Mouse (Mus musculus) heart, embryonic 12.5 days (tissue): ENCODE measurements around the gene Pitpnc1. TPM values are rescaled to one million over a fixed set of nuclear protein-coding genes. Genes with fewer than 3 reads are reported as not detected.

Source experiments
- ATAC-seq: fragments of 200-750 bp; cut with Nextera tagmentation; 2 replicates; pipeline ENCODE4 v1.8.0; 2017; ENCODE audit warnings: moderate TSS enrichment, moderate library complexity; ENCODE audit not compliant: insufficient number of reproducible peaks, low FRiP score
- H3K27ac ChIP-seq: fragments of 300-500 bp; sonication (generic); 2 replicates; pipeline ENCODE4 v1.5.1; 2016; ENCODE audit warnings: mild to moderate bottlenecking, moderate library complexity; ENCODE audit not compliant: poor library complexity, severe bottlenecking
- H3K27me3 ChIP-seq: fragments of 300-500 bp; sonication (generic); replicated peaks from 2 replicates; pipeline ENCODE4 v1.6.1; 2016; ENCODE audit warnings: mild to moderate bottlenecking, moderate library complexity
- H3K36me3 ChIP-seq: fragments of 300-500 bp; sonication (generic); 2 replicates; pipeline ENCODE4 v1.6.1; 2016; ENCODE audit warnings: mild to moderate bottlenecking, moderate library complexity
- H3K4me1 ChIP-seq: fragments of 300-500 bp; sonication (generic); replicated peaks from 2 replicates; pipeline ENCODE4 v1.6.1; 2016; ENCODE audit warnings: mild to moderate bottlenecking
- H3K4me2 ChIP-seq: fragments of 300-500 bp; sonication (generic); 2 replicates; pipeline ENCODE4 v1.6.1; 2016; ENCODE audit warnings: mild to moderate bottlenecking, moderate library complexity
- H3K4me3 ChIP-seq: fragments of 300-500 bp; sonication (generic); 2 replicates; pipeline ENCODE4 v1.5.1; 2016; ENCODE audit warnings: mild to moderate bottlenecking
- H3K9ac ChIP-seq: fragments of 300-500 bp; sonication (generic); 2 replicates; pipeline ENCODE4 v1.6.1; 2016; ENCODE audit warnings: mild to moderate bottlenecking, moderate library complexity
- H3K9me3 ChIP-seq: fragments of 300-500 bp; sonication (generic); replicated peaks from 2 replicates; pipeline ENCODE4 v1.6.1; 2016; ENCODE audit warnings: mild to moderate bottlenecking, moderate library complexity
- WGBS: fragments of 180-500 bp; shearing (Covaris S2); methylation state at CpG from one replicate; pipeline ENCODE4 v1.1.7; 2016; 5-methylcytosine and 5-hydroxymethylcytosine counted together
- polyA plus RNA-seq: library from polyadenylated mRNA; unstranded; fragments of >200 nt; fragmentation: Nextera tagmentation; extraction: Ambion mirVana; gene quantifications from 2 replicates; pipeline ENCODE4 v1.2.1, GENCODE M21; 2016

The Pitpnc1 gene
- polyA plus RNA-seq, 1 experiment from 2014 or later, result 8.2 TPM

DNA sequence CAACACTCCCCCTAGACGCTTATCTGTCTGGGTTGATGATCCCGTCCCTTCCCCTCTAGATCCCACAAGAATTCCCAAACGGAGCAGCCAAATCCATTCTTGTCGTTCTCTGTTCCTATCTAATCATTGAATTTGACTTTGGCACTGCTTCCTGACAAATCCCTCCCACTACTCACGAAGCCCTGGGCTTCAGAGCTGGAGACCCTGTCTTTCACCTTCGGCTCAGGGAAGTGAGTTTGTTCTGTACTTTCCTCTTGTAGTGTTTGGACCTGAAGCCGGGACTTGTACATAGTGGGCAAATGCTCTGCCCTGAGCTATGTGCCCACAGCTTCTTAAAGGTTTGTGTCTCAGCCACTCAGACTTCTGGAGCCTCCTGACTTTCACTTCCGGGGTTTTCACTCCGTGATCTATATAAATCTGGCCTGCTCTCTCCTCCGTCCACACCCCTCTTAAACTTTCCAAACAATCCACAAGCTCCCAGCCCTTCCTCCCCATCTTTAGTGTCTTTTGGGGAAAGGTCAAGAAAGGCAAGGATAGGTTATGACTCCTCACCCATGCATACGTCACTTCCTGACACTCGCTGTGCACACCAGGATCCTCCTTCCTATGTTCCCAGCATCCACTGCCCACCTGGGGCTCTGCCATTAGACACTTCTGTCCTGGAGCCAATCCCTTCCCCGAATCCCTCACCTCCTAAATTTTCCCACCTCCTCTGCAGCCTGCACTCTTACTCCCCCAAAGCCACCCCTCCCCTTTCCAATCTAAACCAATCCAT, 104.4 kb downstream of the Pitpnc1 start:
- no peak for ATAC-seq
- Histone ChIP-seq H3K27me3 (no peaks in the 10 kb centered on the region), H3K4me2 (no peak overlapping the region), H3K4me1 (peaks cover 10% of the 10 kb centered on the region; the same call in 1 of the 2 replicates), H3K9ac (no peak overlapping the region), H3K36me3 (no peaks in the 10 kb centered on the region), H3K4me3 (no peak overlapping the region), H3K9me3 (no peaks in the 10 kb centered on the region), H3K27ac (no peak overlapping the region)
- 52% methylated on average over 13 of the region's 13 CpGs for WGBS

GRCm38 (mm10) chr11:107358695-107359094, 111.8 kb downstream of the Pitpnc1 start:
- no peak for ATAC-seq
- H3K9ac ChIP-seq, result no peak overlapping the region
- no peaks in the 10 kb centered on the region for H3K36me3 ChIP-seq
- no peak overlapping the region for H3K4me3 ChIP-seq
- no peaks in the 10 kb centered on the region for H3K9me3 ChIP-seq
- WGBS, result 73% methylated on average over 5 of the region's 5 CpGs
- H3K4me1 ChIP-seq, result peaks cover 28% of the 10 kb centered on the region
- H3K4me2 ChIP-seq, result no peak overlapping the region
- no peak overlapping the region for H3K27ac ChIP-seq
- H3K27me3 ChIP-seq, result no peaks in the 10 kb centered on the region

DNA sequence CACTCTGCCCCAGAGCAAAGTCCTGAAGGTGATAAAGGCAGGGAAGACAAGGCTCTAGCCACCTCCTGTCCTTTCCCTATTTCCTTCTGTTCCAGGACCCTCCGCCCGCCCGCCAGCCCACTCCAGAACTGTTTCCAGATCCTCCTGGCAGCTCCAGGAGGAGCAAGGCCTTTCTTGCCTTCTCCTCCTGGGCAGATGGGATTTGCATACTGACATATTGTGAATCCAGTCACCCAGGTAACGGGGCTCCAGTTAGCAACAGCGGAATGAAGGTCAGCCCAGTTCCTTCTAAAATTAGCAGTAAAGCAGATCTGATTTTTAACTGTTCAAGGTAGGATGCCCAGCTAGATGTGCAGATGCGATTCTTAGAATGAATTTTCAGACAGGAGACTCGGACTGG, 114.3 kb downstream of the Pitpnc1 start:
- Histone ChIP-seq H3K9ac (no peak overlapping the region), H3K4me2 (no peak overlapping the region), H3K27ac (no peak overlapping the region), H3K36me3 (no peaks in the 10 kb centered on the region), H3K4me1 (peaks cover 36% of the 10 kb centered on the region), H3K27me3 (no peaks in the 10 kb centered on the region), H3K9me3 (no peaks in the 10 kb centered on the region), H3K4me3 (no peak overlapping the region)
- ATAC-seq, result no peak
- 79% methylated on average over 7 of the region's 7 CpGs for WGBS

DNA sequence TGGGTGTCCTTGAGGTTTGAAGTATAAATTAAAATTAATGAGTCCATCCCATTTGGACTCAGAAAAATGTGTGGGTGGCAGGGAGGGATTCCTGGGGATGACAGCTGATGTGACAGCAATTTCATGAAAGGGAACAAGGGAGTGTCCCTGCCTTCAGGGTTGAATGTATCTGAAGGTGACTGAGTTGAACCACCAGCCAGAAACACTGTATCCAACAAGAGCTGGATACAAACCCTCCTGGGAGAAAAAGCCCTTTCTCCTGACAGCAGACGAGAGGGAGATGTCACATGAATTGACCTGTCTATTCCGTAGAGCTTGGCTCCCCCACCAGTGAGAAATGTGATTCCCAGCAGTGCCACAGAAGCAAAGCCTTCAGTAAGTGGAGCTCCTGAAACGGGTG, 115.0 kb downstream of the Pitpnc1 start:
- 72% methylated on average over 3 of the region's 3 CpGs for WGBS

DNA sequence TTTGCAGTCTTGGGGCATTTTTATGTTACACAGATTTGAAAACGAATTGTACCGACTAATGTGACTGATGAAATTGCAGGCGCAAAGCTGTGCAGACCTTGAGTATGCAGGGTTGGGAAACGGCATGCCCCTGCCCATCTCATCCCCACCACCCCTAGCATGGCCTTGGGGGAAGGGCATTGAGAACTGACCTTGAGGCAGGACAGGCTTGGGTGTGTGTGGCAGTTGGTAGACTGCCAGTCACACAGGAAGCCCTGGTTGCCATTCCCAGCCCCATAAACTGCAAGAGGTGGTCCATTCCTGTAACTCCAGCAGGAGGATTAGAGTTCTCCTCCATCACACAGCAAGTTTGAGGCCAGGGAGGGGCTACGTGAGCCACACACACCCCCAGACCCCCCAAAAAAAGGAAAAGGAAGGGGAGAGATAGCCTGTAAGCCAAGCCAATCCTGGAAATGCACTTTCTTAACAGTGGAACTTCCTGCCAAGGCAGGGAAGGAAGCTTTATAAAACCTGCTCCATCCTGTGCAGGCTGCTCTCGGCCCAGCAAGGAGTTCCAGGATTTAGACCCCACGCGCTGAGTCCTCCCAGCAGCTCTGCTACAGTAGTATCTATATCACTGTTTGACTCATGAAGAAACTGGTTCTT, 115.9 kb downstream of the Pitpnc1 start:
- WGBS, result 71% methylated on average over 8 of the region's 8 CpGs
- Histone ChIP-seq H3K27ac (peak overlapping the region; percentile 25; the same call in 1 of the 2 replicates), H3K4me3 (no peak overlapping the region), H3K36me3 (no peaks in the 10 kb centered on the region), H3K4me1 (peaks cover 36% of the 10 kb centered on the region), H3K9me3 (no peaks in the 10 kb centered on the region), H3K27me3 (no peaks in the 10 kb centered on the region), H3K9ac (no peak overlapping the region), H3K4me2 (no peak overlapping the region)
- peak; percentile 59 for ATAC-seq

More for the DNA sequence above, 115.0 kb downstream of the Pitpnc1 start:
- no peak overlapping the region for H3K27ac ChIP-seq
- no peaks in the 10 kb centered on the region for H3K9me3 ChIP-seq
- no peaks in the 10 kb centered on the region for H3K36me3 ChIP-seq
- H3K4me2 ChIP-seq, result no peak overlapping the region
- no peaks in the 10 kb centered on the region for H3K27me3 ChIP-seq
- H3K4me3 ChIP-seq, result no peak overlapping the region
- H3K9ac ChIP-seq, result no peak overlapping the region
- no peak for ATAC-seq
- peaks cover 36% of the 10 kb centered on the region for H3K4me1 ChIP-seq

DNA sequence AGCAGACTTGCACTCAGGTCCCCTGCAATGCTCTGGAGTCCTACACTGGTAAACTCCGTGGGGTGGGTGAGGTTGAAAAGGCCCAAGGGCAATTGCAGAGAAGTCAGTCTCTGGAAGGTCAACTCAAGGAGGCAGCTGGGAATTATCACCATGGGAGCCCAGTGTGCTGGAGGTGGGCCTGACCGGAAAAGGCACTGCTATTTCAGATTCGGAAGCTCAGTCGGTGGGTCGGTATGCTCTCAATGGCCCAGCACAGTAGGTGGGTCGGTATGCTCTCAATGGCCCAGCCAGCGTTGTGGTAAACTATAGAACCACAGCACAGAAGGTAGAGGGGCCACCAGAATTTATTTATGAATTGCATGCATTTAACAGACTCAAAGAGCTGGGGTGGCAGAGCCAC, 117.9 kb downstream of the Pitpnc1 start:
- ATAC-seq, result no peak
- H3K4me3 ChIP-seq, result no peak overlapping the region
- H3K36me3 ChIP-seq, result no peaks in the 10 kb centered on the region
- H3K4me2 ChIP-seq, result no peak overlapping the region
- peaks cover 40% of the 10 kb centered on the region for H3K4me1 ChIP-seq
- H3K27ac ChIP-seq, result no peak overlapping the region
- no peak overlapping the region for H3K9ac ChIP-seq
- 25% methylated on average over 7 of the region's 7 CpGs for WGBS
- H3K27me3 ChIP-seq, result no peaks in the 10 kb centered on the region
- H3K9me3 ChIP-seq, result no peaks in the 10 kb centered on the region

GRCm38 (mm10) chr11:107349756-107350155, 120.7 kb downstream of the Pitpnc1 start:
- Histone ChIP-seq H3K4me1 (peaks cover 22% of the 10 kb centered on the region), H3K9ac (no peak overlapping the region), H3K27me3 (no peaks in the 10 kb centered on the region), H3K4me2 (no peak overlapping the region), H3K9me3 (no peaks in the 10 kb centered on the region), H3K4me3 (no peak overlapping the region), H3K27ac (no peak overlapping the region), H3K36me3 (no peaks in the 10 kb centered on the region)
- 86% methylated on average over 7 of the region's 7 CpGs for WGBS
- no peak for ATAC-seq

DNA sequence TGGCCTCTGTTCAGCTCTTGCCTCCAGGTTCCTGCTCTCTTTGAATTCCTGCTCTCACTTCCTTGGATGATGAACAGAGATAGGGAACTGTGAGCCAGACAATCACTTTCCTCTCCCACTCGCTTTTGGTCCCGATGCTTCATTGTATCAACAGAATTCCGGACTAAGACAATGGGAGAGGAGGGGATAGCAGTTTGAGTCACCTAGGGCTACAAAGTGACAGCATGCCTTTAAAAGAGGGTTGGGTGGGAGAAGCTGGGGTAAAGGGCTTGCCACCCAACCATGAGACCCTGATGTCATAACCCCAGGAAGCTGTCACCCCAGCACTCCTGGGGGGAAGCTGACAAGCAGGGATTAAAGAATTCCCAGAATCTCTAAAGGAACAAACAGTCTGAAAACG, 127.5 kb downstream of the Pitpnc1 start:
- Histone ChIP-seq H3K4me3 (no peak overlapping the region), H3K27ac (no peak overlapping the region), H3K27me3 (no peaks in the 10 kb centered on the region), H3K36me3 (no peaks in the 10 kb centered on the region), H3K9ac (no peak overlapping the region), H3K4me1 (peaks cover 35% of the 10 kb centered on the region), H3K9me3 (no peaks in the 10 kb centered on the region), H3K4me2 (no peak overlapping the region)
- no peak for ATAC-seq
- WGBS, result 63% methylated on average over 4 of the region's 4 CpGs

- Histone ChIP-seq H3K4me1 (peaks cover 41% of the 10 kb centered on the region), H3K9ac (no peak overlapping the region), H3K4me2 (no peak overlapping the region), H3K36me3 (no peaks in the 10 kb centered on the region), H3K9me3 (no peaks in the 10 kb centered on the region), H3K27me3 (no peaks in the 10 kb centered on the region), H3K4me3 (no peak overlapping the region), H3K27ac (no peak overlapping the region)
- 0 out of 2 replicates have a peak, but pooled peaks have one; percentile 16 for ATAC-seq
- WGBS, result 57% methylated on average over 1 of the region's 1 CpGs
Measured at GRCm38 (mm10) chr11:107342432-107342831, 128.1 kb downstream of the Pitpnc1 start.

- peaks cover 45% of the 10 kb centered on the region for H3K4me1 ChIP-seq
- peak overlapping the region; percentile 57 for H3K27ac ChIP-seq
- no peaks in the 10 kb centered on the region for H3K9me3 ChIP-seq
- 32% methylated on average over 15 of the region's 15 CpGs for WGBS
- H3K27me3 ChIP-seq, result no peaks in the 10 kb centered on the region
- H3K9ac ChIP-seq, result 0 out of 2 replicates have a peak overlapping the region, but pooled peaks have one; percentile 33
- H3K4me2 ChIP-seq, result peak overlapping the region; percentile 14; the same call in 1 of the 2 replicates
- ATAC-seq, result no peak
- no peaks in the 10 kb centered on the region for H3K36me3 ChIP-seq
- H3K4me3 ChIP-seq, result no peak overlapping the region
Measured at GRCm38 (mm10) chr11:107341293-107341692, 129.2 kb downstream of the Pitpnc1 start.

DNA sequence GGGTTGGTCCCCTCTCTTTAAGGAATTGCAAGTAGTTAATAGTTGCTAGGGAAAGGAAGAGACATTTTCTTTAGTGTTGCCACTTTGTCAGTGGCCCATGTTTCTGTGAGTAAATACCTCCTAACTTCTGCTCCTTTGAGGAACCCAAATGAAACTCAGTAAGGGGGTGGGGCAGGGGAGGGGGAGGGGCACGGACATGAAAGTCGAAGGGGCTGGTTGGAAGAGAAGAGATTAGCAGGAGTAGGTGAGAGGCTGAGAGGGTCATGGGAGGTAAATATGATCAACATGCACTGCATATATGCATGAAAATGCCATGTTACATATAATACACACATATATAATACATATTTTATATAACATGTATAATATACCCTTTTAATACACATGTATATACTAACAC, 129.7 kb downstream of the Pitpnc1 start:
- H3K27me3 ChIP-seq, result no peaks in the 10 kb centered on the region
- peaks cover 48% of the 10 kb centered on the region for H3K4me1 ChIP-seq
- H3K36me3 ChIP-seq, result no peaks in the 10 kb centered on the region
- H3K4me3 ChIP-seq, result no peak overlapping the region
- no peak for ATAC-seq
- H3K4me2 ChIP-seq, result no peak overlapping the region
- WGBS, result 8% methylated on average over 2 of the region's 2 CpGs
- H3K9me3 ChIP-seq, result no peaks in the 10 kb centered on the region
- H3K9ac ChIP-seq, result no peak overlapping the region
- H3K27ac ChIP-seq, result no peak overlapping the region
